Mouse (Mus musculus) thymus, adult 2 months (tissue): Measurements from ENCODE around the gene Luc7l2.

ENCODE experiments used
- CTCF ChIP-seq: fragments of 200-500 bp; IDR thresholded peaks from 2 replicates; pipeline ENCODE4 v1.5.1; 2012; ENCODE audit warnings: mild to moderate bottlenecking, control low read depth, low read length, moderate library complexity, borderline replicate concordance; ENCODE audit not compliant: control insufficient read depth, poor library complexity, insufficient read depth; ENCODE audit errors: extremely low read depth
- POLR2A ChIP-seq: fragments of 200-500 bp; IDR thresholded peaks from 2 replicates; pipeline ENCODE4 v1.6.1; 2012; ENCODE audit warnings: mild to moderate bottlenecking, low read length, control low read depth, moderate library complexity; ENCODE audit not compliant: control insufficient read depth, poor library complexity, insufficient read depth; ENCODE audit errors: extremely low read depth

DNA sequence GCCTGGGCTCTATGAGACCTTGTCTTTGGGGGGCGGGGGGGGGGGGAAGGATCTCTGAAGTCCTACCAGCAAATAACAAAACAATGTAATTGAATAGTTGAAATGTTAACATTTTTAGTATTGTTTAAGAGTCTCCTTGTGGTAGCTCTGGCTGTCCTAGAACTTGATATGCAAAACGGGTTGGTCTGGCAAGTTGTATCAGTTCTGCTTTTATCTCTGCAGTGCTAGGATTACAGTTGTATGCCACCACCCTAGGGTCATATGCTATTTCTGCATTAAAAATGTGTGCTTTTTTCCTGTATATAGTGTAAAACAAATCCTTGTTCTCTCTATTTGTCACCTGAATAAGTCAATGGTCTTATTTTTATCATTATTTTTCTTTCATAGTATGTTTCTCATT, 25.0 kb downstream of the Luc7l2 start:
- TF ChIP-seq CTCF (no peak), POLR2A (no peak)
